Mouse (Mus musculus) kidney, postnatal 10 days (tissue): ENCODE measurements at regions not wholly inside any gene's neighbourhood (a gene's known extent, or its start where the extent isn't known, plus 50 kb on each side); places are given as distances from the start of the nearest gene placed in this dataset.
A peak's percentile ranks its signal among the peaks of the same experiment; 100 is the strongest.

ENCODE experiments used
- DNase-seq: peaks from one replicate; pipeline ENCODE4 v3.0.0; 2021; ENCODE audit warnings: mixed read lengths

DNA sequence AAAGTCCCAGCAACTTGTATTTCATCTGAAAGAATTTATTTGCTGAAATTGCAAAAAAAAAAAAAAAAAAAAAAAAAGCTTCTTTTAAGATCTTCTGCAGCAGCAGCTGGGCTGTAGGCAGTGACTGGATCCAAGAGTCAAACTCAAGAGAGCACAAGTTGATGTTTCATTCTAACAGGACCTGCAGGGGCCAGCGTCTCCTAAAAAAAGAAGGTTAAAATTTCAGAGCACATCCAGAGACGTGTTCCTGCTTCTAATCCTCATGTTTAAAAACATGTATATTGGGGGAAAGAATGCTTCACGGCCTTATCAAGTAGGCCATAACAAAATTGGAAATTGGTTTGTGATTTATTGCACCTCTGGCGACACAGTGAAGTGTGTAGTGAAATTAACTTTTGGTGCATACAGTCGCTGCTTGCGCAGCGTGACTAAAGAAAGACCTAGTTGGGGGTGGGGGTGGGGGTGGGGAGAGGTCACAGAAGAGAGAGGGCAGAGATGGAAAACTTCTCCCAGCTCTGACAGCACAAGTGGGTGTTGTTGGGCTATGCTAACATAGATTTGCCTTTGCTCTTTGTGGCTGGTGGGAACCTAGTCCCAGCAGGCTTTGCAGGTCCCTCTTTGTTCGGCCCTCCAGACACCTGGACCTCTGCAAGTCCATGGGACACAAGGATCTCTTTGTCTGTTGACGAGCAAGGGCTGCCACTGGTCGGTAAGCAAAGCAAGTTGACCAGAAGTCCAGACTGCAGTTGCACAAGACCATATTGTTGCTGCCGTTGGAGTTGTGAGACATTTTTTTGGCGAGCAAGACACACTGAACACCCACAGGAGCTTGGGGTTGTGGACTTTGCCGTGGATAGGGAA lies 155.7 kb upstream of the Slc30a5 start:
- no peak for DNase-seq

DNA sequence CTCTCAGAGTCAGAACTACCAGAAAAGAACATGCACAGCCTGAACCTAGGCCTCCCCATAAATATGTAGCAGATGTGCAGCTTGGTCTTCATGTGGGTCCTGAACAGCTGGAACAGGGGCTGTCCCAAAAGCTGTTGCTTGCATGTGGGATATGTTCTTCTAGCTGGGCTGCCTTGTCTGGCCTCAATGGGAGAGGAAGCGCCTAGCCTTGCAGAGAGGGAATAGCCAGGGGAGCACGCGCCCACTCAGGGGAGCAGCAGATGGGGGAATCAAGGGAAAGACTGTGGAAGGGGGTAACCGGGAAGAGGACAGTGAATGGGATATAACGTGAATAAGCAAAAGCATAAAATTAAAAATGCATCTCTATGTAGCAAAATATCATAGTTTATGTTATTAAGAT lies 154.9 kb upstream of the Slc30a5 start:
- no peak for DNase-seq

DNA sequence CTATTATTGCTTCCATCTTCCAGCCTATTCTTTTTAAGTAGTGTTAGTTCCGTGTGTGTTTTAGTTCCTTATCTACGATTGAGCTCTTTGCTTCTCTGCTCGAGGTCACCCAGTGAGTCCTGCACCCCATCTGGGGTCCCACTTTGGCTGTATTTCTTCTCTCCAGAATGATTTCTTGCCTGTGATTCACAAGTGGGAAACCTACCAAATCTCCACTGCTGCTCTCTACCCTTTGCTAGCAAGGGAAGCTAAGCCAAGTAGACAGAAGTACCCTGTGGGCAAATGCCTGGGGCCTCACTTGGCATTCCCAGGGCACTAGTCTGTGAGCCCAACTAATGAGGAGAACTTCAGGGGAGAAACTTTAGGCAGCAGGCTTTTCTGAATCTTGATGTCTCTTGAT lies 142.5 kb upstream of the Slc30a5 start:
- DNase-seq = no peak

DNA sequence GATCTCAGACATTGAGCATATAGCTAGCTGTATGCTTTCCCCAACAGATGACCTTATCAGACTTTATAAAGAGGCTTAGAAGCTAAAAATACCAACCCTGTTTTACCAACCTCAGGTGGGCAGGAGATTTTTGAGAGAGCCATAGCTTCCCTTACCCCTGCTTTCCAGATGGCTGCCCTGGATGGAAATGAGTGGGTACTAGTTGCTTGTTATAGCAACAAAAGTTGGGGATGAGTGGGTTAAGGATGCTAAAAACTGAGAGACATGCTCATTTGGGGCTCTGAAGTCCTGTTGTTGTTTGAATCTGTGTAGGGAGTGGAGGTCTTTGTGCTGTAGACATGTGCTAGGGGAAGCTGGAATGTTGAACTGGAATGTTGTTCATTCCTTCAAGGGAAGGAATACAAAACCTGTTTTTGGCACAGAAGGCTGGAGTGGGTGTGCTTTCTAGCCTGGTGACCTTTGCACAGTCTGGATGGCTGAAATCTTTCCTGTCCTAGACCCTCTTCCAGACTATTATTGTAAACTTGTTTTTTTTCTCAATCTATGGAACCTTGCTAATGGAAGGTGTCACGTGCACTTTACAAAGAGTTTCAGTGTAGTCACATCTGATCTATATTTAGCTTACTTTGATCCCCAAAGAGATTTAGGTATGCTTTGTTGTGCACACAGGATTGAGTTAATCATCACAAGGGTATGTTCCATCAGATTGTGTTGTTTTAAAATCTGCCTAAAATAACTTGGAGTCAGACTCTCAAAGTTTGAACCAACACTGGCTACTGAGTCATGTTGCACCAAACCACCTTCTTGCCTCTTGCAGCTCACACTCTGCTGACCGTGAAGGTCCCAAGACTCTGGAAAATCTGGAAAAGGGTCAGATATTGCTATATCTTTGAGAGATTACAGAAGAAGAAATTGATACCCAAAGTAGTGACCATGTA lies 138.1 kb upstream of the Slc30a5 start:
- no peak for DNase-seq

DNA sequence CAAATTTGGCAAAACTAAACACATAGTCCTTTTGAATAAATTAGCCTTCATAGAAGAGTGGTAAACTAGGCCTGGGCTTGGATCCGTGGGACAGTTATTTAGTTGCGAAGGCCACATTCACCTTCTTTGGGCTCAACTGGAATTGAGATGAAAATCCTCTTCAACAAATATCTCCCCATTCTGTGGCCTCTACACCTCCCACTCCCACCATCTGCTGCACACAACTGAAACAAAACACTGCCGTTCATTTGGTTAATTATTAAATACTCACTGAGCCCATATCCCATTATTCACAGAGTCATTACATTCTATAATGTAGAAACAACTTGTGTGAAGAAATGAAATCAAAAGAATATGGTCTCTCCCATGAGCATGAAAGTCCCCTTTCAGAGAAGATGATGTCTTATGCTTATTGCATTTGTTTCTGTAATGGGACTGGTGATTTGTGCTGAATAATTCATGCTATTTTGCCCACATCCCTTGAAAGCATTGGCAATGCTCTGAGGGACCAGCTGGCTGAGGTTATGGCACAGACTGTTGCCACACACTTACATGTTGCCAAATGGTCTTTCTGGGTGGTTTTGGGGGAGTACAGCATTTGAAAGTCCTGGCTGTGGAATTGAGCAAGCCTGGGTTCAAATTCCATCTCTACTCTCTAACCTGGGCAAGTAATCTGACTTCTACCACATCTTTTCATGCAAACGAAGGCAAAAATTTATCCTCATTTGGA lies 129.7 kb upstream of the Slc30a5 start:
- DNase-seq = no peak

DNA sequence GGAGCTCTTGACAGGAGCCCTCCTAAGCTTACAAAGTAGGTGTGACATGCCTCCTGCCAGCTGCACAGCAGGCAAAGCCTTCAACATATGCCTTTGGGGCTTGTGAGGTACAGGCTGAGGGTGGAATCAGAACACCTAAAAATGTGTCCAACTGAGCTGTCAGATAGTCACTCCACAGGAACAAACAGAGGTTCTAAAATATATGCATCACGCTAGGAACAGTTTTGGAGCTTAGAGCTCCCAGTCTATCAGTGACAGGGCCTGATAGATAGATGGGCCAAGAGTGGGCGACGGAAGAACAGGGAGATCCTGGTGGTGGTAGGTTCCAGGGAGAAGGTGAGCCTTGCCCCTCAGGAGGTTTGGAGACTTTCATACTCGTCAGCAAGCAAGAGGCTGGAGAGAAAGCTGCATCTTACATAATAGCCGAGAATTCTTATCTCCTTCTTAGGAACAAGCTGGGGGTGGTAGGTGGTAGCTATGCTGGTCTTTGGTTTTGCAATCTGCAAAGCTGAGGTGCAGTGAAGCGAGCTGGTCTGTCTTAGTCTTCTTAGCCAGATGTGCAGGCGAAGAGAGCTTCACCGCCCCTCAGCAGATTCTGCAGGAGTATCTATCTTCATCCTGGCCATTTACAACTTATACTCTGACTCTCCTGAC lies 121.5 kb upstream of the Slc30a5 start:
- DNase-seq = no peak

DNA sequence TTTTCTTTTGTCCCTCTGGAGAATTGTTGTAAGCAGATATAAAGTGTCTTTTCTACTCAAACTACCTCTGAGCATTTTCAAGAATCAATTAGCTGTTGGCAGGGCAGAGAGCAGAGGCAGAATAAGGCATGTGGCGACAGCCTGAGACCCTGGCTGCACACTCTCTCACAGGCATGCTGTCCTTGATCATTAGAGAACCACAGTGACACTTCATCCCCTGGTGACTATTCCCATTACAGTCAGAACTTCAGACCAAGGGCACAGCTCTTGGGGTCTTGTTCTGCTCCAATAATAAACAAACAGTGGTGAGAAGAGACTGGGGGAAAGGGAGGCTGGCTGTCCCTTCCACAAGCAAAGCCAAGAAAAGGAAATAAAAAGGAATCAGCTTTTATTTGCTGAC lies 120.9 kb upstream of the Slc30a5 start:
- no peak for DNase-seq

DNA sequence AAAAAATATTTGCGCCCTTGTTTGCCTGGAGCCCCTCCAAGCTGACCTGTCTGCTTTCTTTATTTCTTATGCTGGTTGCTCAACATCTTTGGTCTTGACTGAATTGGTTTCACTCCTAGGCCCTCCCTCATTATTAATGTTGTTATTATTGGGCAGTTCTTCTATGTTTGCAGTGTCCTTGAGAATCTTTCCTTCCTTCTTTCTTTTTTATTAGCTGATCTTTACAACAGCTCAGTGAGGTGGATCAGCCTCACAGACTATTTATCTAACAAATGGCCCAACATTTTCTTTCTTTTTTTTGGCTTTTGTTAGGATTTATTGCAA lies 117.9 kb upstream of the Slc30a5 start:
- DNase-seq = peak; percentile 24

DNA sequence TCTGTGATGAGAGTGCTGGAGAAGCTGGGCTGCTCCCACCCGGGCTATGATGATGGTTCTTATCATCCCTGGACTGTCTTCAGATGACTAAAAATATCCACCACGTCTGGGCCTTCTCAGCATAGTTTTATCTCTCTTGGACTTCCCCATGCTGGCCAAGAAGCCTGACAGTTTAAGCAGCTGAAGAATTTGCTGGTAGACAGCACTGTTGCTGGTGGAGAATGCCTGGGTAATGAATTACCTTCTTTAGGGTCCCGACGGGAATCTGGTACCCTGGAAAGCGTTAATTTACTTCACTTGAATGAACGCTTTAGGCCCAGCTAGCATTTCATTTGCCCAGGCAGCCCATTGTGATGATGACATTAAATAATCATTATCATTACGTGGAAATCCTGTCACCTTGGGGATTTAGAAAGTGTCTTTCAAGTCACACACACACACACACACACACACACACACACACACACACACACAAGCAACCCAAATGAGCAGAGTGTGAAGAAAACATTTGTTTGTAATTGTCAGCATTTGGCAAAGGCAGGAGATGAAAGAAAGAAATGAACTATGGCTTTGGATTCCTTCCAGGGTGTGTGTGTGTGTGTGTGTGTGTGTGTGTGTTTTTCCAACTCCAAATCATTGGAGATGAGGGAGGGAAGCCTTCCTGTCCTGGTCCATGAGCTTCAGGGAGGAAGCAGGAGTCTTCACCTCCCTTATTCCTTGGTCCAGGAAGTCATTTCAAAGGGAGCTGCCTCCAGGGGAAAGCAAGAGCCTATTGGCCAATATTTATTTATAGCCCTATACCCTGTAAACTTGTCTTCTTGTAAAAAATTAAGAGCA lies 117.3 kb upstream of the Slc30a5 start:
- DNase-seq = peak; percentile 34

DNA sequence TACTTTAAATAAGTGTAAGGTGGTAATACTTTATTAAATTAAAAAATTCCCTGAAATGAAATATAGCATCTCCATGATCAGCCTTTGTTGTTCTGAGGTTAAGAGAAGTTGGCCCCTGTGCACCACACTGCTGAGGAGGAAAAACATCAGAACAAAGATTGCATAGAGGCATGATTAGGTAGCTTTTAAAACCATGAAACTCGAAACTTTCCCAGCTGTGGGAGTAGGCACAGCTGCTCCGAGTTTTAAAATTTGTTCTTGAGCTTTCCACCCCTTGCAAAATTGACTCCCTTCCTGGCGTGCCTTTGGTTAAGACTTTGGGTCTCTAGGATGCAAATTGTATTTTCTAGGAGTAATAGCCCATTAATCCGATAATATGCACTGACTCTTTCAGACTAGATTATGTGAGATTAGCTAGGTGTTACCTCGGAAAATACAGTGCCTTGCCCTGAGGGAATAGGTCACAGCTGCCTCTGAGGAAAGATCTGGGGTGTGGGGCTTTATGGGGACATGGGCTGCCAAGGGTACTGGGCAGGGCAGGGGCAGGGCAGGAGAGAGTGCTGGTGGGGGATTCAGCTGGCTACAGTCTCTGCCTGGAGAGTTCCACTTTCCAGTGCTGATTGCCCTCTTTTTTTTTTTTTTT lies 110.1 kb upstream of the Slc30a5 start:
- DNase-seq = no peak

DNA sequence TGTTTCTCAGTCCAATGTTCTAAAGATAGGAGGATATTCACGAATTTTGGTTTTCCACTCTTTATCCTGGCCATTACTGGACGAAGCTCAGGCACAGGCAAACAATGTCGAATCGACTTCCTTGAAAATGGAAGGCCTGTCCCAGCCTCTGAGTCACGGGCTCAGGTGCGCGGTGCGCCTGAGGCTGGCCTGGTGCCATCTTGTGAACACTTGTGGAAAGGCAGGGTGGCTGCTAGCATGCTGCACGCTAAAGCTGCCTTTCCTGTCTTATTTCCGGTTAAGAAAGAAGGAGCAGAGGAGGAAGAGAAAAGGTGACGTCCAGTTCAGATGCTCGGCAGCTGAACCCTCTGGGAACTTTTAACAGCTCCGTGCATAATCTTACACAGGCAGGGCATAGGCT lies 107.6 kb upstream of the Slc30a5 start:
- DNase-seq = peak; percentile 43

DNA sequence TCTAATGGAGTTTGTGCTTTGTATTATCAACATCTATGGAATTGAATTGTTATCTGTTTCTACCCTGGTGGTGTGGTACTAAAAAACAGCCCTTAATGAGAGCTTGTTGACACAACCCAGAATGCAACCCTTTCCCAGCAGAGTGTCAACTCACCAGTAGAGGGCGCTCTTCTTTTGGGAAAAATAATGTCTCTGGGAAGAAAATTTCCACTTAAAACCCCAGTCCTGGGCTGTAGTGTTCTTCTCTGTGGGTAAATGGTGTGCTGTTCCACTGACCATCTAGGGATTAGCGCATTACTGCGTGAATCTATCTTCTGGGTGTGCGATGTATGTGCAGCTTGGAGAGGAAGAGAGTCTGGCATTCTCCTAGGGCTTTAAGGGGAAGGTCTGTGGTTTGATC lies 106.5 kb upstream of the Slc30a5 start:
- DNase-seq = peak; percentile 62

DNA sequence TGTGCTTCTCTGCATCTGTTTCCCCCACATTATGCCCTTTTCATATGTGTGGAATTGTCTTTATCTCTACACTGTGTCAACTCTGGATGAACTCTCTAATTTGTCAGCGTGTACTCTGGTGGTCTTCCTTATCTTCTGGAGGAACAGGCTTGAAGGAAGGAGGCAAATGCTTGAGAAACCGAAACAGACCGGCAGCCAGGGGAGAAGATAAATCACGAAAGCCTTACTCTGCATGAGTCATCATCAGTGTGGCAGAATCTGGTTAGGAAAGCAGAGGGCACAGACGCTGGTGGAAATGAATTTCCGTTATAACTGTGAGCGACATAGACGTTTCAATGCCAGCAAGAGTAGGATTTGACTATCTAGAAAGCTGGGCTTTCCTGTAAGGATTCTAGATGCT lies 100.0 kb upstream of the Slc30a5 start:
- DNase-seq = no peak

DNA sequence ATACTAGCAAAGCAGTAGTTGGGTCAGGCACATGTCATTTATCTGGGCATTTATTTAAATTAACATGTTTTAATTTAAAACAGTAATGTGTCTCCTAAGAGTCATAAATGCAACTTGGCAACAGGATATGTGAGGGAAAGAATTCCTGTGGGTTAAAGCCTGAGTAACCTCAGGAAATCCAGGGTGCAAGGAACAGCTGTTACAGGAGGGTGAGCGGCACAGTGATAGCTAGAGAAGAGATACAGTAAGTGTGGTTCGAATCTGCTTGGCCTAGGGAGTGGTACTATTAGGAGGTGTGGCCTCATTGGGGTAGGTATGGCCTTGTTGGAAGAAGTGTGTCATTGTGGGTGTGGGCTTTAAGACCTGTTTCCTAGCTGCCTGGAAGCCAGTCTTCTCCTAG lies 66.3 kb upstream of the Slc30a5 start:
- no peak for DNase-seq

DNA sequence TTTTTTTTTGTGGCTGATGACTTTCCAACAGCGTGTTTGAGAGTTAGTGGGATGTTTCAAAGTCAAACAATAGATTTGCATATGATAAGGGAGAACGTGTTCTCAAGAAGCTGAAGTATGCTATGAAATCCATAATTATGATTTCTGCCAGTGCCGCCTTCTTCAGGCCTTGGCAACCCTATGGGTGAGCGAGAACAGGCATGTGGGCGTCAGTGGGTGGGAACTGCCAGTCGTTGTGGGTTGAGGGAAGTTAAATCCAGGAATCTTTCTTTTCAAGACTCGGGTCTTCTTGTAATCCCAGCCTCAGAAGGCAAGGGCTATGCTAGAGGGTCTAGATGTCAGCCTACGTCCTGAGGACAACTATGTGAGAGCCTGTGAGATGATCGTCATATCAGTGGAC lies 60.6 kb upstream of the Slc30a5 start:
- no peak for DNase-seq

DNA sequence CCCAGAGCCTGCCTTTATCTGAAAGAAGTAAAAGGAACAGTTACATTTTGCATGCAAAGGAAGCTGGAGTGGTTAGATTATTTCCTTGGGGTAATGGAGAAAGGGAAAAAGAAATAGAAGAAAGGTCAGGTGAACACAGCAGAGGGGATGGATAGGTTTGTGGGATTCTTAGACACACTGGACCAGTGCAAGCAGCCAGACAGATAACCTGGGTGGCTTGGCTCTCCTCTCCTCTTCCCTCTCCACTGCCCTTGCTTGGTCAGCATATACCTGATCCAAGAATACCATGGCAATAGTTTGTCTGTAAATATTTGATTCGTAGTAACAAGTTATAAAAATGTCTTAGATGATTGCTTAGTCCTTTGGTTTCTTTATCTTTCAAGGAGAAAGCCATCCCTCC lies 59.9 kb upstream of the Slc30a5 start:
- DNase-seq = no peak

DNA sequence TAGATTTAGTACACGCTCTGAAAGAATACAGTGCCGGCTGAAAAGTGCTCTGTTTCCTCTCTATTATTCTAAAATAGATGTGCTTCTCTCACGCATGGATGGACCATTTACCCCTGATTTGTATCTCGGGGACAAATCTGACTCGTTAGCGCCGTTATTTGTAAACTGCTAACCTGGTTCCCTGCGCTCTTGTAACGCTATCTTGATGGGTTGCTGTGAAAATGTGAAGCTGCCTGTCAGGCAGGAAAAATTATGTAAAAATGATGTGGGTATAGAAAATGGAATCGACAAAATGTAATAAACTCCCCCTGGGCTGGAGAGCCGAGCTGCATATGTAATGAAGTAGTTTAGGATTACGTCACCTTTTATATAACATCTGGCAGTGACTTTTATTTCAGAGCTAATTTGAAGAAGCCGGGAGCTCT lies 59.4 kb upstream of the Slc30a5 start:
- DNase-seq = no peak

DNA sequence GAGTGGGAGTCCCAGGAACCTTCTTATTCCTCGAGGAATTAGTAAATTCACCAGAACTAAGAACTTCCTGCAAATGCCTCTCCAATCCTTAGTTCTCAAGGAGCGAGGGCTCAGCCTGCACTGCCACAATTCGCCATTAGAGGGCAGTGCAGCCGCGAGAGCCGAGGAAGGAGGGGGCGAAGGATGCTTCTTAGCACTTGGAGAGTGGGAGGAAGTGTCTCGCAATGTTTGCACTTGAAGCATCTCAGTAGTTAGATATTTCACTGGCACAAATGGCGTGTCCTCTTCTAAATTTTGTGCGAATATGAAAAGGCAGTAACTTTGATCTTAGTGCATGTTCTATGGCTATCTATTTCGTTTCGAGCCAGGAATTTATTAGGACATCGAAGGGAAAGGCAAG lies 59.0 kb upstream of the Slc30a5 start:
- peak; percentile 84 for DNase-seq

DNA sequence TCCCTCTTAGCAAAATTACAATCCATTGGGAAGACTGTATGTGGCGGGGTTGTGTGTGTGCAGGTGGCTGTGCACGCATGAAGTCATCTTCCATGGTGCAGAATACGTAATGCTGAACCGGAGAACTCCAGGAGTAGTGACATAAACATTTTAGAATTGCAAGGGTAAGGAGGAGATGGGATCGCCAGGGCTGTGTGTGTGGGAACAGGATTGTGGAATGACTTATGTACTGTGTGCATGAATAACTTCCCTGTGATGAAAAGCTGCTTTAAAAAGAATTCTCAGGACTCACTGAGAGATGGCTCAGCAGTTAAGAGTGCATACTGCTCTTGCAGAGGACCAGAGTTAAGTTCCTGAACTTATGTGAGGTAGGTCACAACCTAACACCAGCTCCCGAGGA lies 57.2 kb upstream of the Slc30a5 start:
- DNase-seq = no peak

DNA sequence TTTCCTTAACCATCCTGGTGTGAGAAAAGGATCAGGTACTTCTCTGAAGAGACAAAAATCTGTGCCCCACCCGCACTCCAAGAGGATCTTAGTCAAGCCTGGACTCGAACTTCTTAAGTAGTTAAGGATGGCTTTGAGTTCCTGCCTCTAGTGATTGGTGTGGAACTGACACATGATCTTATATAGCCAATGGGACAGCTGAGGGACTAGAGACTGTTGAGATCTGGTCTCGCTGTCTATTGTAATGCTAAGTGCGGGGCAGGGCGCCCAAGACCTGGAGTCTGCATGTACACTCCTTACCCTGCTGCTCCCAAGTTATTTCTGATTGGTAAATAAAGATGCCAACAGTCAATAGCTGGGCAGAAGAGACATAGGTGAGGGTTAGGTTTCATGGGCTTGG lies 55.3 kb upstream of the Slc30a5 start:
- no peak for DNase-seq

DNA sequence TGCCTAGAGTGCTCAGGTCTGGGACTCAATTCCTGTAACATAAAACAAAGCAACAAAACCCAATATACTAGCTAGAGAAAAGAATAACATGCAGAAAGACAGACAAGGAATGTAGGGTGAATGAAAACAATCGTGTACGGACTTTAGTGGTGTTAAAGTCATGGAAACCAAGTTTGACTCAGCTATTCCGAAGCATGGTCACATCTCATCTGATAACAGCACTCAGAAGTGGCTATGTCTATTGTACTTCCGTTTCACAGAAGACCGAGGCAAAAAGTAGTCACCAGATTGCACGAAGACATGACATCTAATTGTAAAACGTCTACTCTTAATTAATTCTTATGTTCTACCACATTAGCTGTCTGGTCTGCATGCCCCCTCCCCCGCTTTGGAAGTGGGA lies 50.5 kb upstream of the Slc30a5 start:
- DNase-seq = no peak
